Mouse (Mus musculus) forebrain, embryonic 13.5 days (tissue): ENCODE measurements around the gene Snai3. TPM values are rescaled to one million over a fixed set of nuclear protein-coding genes. Genes with fewer than 3 reads are reported as not detected.

Experiments
- ATAC-seq: fragments of 200-750 bp; cut with Nextera tagmentation; 2 replicates; pipeline ENCODE4 v1.8.0; 2017
- H3K27ac ChIP-seq: fragments of 300-500 bp; sonication (generic); 2 replicates; pipeline ENCODE4 v1.5.1; 2015; ENCODE audit warnings: inconsistent platforms, mild to moderate bottlenecking, moderate library complexity
- H3K27me3 ChIP-seq: fragments of 300-500 bp; sonication (generic); 2 replicates; pipeline ENCODE4 v1.6.1; 2015; ENCODE audit warnings: mild to moderate bottlenecking, inconsistent platforms
- H3K36me3 ChIP-seq: fragments of 300-500 bp; sonication (generic); 2 replicates; pipeline ENCODE4 v1.6.1; 2015; ENCODE audit warnings: mild to moderate bottlenecking, inconsistent platforms; ENCODE audit not compliant: poor library complexity, severe bottlenecking
- H3K4me1 ChIP-seq: fragments of 300-500 bp; sonication (generic); 2 replicates; pipeline ENCODE4 v1.6.1; 2015; ENCODE audit warnings: inconsistent platforms
- H3K4me2 ChIP-seq: fragments of 300-500 bp; sonication (generic); 2 replicates; pipeline ENCODE4 v1.6.1; 2015; ENCODE audit warnings: inconsistent platforms, mild to moderate bottlenecking, moderate library complexity
- H3K4me3 ChIP-seq: fragments of 300-500 bp; sonication (generic); 2 replicates; pipeline ENCODE4 v1.5.1; 2015; ENCODE audit warnings: mild to moderate bottlenecking, inconsistent platforms
- H3K9ac ChIP-seq: fragments of 300-500 bp; sonication (generic); 2 replicates; pipeline ENCODE4 v1.6.1; 2015; ENCODE audit warnings: mild to moderate bottlenecking, inconsistent platforms
- H3K9me3 ChIP-seq: fragments of 300-500 bp; sonication (generic); replicated peaks from 2 replicates; pipeline ENCODE4 v1.6.1; 2016; ENCODE audit warnings: inconsistent platforms
- WGBS: fragments of 180-500 bp; shearing (Covaris S2); methylation state at CpG from one replicate; pipeline ENCODE4 v1.1.7; 2015; 5-methylcytosine and 5-hydroxymethylcytosine counted together
- polyA plus RNA-seq: library from polyadenylated mRNA; unstranded; fragments of >200 nt; fragmentation: Nextera tagmentation; extraction: Ambion mirVana; gene quantifications from 2 replicates; pipeline ENCODE4 v1.2.1, GENCODE M21; 2015

The Snai3 gene
- polyA plus RNA-seq, 1 experiment from 2014 or later: 0.10 TPM

DNA sequence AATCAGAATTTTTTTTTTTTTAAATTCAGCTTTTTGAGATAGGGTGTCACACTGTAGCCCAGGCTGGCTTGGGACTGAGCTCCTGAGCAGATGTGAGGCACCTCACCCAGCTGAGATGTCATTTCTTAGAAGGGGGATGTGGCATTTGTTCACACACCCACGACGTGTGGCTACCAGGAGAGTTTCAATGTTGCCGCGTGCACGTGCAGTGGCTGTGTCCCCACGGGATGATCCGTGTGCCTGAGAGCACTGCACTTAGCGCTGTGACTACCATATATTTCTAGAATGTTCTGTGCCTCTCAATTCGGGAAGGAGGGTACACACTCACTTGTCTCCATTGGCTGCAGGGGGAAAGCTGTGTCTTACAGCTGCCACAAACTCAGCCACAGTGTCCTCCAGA lies 24.4 kb downstream of the Snai3 start:
- 97% methylated on average over 9 of the region's 9 CpGs for WGBS

DNA sequence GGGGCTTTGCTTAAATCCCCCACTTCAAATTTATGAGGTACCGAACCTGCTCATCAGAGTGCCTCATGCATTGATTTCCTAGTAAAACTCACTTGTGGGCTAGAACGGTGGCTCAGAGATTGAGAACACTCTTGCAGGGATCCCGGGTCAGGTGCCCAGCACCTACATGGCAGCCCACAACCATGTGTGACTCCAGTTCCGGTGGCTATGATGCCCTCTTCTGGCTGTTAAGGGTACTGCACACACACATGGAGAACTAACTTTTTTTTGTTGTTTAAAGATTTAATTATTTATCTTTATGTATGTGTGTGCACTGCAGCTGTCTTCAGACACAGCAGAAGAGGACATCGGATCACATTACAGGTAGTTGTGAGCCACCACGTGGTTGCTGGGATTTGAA lies 25.2 kb downstream of the Snai3 start:
- ATAC-seq: no peak
- Histone ChIP-seq H3K27me3 (no peaks in the 10 kb centered on the region; the same call in 1 of the 2 replicates), H3K4me3 (no peak overlapping the region), H3K4me1 (peaks cover 16% of the 10 kb centered on the region), H3K9ac (no peak overlapping the region), H3K9me3 (peaks cover 5% of the 10 kb centered on the region; the same call in 1 of the 2 replicates), H3K27ac (no peak overlapping the region), H3K4me2 (no peak overlapping the region), H3K36me3 (peaks cover 65% of the 10 kb centered on the region)
- WGBS: 90% methylated on average over 6 of the region's 6 CpGs

More for the DNA sequence above, 24.4 kb downstream of the Snai3 start:
- Histone ChIP-seq H3K4me2 (no peak overlapping the region), H3K27ac (no peak overlapping the region), H3K4me1 (peaks cover 16% of the 10 kb centered on the region), H3K9me3 (peaks cover 5% of the 10 kb centered on the region; the same call in 1 of the 2 replicates), H3K4me3 (no peak overlapping the region), H3K36me3 (peaks cover 65% of the 10 kb centered on the region), H3K27me3 (no peaks in the 10 kb centered on the region; the same call in 1 of the 2 replicates), H3K9ac (no peak overlapping the region)
- no peak for ATAC-seq

DNA sequence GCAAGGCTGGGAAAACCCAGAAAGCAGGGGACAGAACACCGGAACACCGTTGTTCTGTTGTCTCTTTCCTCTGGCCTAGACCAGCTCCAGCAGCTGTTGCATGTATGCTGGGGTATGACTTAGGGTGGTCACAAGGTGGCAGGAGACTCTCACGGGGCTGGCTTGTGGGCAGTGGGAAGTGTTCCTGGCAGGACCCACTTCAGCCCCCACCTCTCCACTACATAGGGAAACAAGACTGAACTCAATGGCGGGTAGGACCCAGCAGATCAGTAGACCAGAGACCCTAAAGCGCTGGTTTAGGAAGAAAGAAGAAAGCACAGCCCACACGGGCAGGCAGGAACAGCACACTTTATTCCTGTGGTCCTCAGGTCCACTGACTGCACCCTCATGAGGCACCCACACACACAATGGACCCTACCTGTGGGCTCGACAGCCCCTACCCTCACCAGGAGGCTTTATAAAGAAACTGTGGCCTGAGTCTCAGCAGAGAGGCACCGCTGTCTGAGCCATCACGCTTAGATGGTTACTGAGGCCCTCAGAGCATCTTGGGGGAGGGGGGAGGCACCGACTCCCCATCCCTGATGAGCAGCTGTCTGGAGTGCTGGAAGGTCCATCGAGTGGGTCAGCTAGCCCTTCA lies 27.1 kb downstream of the Snai3 start:
- Histone ChIP-seq H3K4me2 (peak overlapping the region; percentile 77; the same call in 1 of the 2 replicates), H3K36me3 (peaks cover 51% of the 10 kb centered on the region), H3K27me3 (no peaks in the 10 kb centered on the region; the same call in 1 of the 2 replicates), H3K9ac (no peak overlapping the region; the same call in 1 of the 2 replicates), H3K27ac (no peak overlapping the region), H3K9me3 (peaks cover 5% of the 10 kb centered on the region; the same call in 1 of the 2 replicates), H3K4me3 (peak overlapping the region; percentile 40; the same call in 1 of the 2 replicates), H3K4me1 (peaks cover 16% of the 10 kb centered on the region)
- 0 out of 2 replicates have a peak, but pooled peaks have one; percentile 29 for ATAC-seq
- 73% methylated on average over 11 of the region's 11 CpGs for WGBS

DNA sequence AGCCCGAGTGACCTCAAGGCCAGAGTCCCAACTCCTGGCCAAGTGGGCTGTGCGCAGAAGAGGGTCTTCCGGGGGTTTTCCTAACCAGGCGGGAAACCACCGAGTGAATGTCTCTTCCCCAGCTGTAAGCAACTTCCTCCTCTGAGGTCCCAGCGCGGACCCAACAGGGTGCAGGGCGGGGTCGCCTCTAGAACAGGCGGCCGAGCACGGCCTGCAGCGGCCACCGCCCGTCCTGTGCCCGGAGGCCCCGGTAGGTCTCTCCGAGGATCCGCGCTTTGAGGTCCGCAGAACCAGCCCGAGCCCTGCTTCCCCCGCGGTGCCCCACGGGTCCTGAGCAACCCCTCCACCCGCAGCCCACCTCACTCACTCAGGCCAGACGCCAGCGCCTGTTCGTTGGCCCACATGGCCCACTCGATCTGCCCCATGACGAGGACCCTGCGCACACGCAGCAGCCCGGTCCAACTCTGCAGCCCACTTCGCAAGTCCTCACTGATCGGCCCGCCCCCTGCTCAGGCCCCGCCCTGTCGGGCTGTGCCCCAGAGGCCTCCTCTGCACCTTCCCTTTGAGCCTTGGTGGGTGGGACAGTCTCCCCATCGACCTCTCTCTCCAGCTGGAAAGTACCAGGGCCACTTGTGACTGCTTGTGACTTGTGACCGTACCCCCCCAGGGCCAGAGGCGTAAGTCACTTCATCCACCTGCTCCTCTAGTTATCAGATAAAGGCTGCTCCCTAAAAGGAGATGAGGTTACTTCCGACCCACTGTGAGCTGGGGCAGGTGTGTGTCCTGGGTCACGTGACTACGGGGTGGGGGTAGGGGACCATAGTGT lies 27.9 kb downstream of the Snai3 start, which contains the start of gene Cyba:
TSS of gene Cyba (minus strand) at position 488 of the 826 bp plus-strand sequence.
- H3K9ac ChIP-seq: peak within 1 kb of the TSS; percentile 64
- no peak within 1 kb of the TSS for H3K27ac ChIP-seq
- peak; percentile 87 for ATAC-seq
- peaks cover 44% of the 10 kb centered on the region for H3K36me3 ChIP-seq
- H3K4me2 ChIP-seq: peak within 1 kb of the TSS; percentile 77
- peak within 1 kb of the TSS; percentile 40 for H3K4me3 ChIP-seq
- WGBS: 5% methylated on average over 45 of the region's 45 CpGs
- H3K27me3 ChIP-seq: no peaks in the 10 kb centered on the region; the same call in 1 of the 2 replicates
- peaks cover 16% of the 10 kb centered on the region for H3K4me1 ChIP-seq
- peaks cover 5% of the 10 kb centered on the region; the same call in 1 of the 2 replicates for H3K9me3 ChIP-seq

DNA sequence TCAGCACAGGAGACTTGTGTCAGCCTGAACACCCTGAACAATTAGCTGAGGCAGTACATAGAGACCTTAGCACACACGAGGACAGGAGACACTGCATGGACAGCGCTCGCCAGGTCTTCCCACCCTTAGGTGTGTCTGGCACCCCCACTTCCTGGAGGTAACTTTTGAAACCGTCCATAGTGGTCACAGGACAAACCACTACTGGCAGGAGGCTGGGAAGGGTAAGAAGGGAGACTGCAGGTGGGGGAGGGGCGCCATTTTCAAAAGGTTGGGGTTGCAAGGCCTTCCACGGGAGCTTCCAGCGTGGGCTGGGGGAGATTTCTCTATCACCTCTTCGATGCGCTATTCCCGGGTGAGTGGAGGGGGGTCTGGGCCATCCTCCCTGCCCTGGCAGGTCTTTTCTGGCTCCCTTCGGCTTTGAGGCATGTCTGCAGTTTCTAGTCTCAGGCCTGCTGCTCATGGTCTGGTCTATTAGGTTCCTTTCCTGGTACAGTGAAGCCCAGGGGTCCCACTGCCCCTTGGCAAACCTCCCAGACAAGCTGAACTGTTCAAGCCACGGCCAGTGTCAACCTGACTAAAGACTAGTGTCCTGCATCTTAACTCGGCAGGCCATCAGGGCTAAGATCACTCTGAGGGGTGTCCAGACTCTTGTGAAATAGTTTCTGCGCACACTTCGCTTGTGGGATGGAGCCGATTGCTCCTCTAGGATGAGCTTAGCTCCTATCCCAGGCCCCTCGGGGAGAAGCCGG lies 28.7 kb downstream of the Snai3 start:
- H3K4me3 ChIP-seq: peak overlapping the region; percentile 40
- no peak for ATAC-seq
- H3K27me3 ChIP-seq: no peaks in the 10 kb centered on the region; the same call in 1 of the 2 replicates
- peak overlapping the region; percentile 77 for H3K4me2 ChIP-seq
- H3K36me3 ChIP-seq: peaks cover 36% of the 10 kb centered on the region
- peaks cover 16% of the 10 kb centered on the region for H3K4me1 ChIP-seq
- no peak overlapping the region for H3K27ac ChIP-seq
- peaks cover 5% of the 10 kb centered on the region; the same call in 1 of the 2 replicates for H3K9me3 ChIP-seq
- 35% methylated on average over 18 of the region's 18 CpGs for WGBS
- H3K9ac ChIP-seq: peak overlapping the region; percentile 64

DNA sequence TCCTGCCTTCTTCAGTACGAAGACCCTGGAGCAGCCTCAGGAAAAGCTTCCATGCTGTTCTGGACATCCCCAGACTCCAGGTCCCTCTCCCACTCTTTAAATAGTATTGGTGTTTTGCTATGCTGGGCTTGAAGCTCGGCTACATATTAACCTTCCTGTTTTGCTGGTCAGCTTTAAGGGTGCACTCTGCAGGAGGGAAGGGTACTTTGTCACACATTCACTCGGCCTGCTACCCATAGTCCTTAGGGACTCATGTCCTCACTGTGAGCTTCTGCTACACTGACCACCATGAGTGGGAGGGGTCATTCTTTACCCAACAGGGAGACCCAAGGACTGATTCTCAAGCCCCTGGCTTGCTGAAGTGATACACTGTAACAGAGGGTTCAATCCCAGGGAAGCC lies 29.9 kb downstream of the Snai3 start:
- no peaks in the 10 kb centered on the region; the same call in 1 of the 2 replicates for H3K27me3 ChIP-seq
- WGBS: 84% methylated on average over 3 of the region's 3 CpGs
- peaks cover 24% of the 10 kb centered on the region for H3K36me3 ChIP-seq
- H3K27ac ChIP-seq: no peak overlapping the region
- H3K4me3 ChIP-seq: no peak overlapping the region
- H3K9me3 ChIP-seq: peaks cover 5% of the 10 kb centered on the region; the same call in 1 of the 2 replicates
- H3K4me2 ChIP-seq: no peak overlapping the region
- peaks cover 16% of the 10 kb centered on the region for H3K4me1 ChIP-seq
- H3K9ac ChIP-seq: no peak overlapping the region
- no peak for ATAC-seq

DNA sequence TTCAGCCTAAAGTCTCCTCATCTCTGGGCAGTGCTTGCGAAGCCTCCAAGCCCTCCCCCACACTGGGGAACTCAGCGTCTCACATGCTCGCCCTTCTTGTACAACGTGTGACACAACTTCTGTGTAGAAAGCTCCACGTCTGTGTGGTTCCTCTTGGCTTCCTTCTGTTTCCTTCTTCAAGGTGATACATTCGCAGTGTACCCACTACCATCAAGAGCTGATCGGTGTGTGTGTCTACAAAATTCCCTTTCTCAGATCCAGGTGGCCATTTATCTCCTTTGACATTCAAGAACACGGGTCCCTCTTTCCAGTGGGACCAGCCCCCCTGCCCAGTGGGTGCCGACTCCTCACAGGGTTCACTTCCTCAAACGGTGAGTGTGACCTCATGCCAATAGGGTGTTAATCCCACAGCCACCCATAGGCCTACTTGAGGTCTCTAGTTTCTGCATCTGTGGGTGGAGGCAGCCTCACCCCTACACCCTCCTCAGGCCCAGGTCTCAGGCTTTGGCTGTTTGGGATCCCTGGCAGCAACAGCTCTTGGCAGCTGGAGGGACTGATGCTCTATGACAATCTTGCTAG lies 30.4 kb downstream of the Snai3 start:
- Histone ChIP-seq H3K4me2 (no peak overlapping the region), H3K9ac (no peak overlapping the region; the same call in 1 of the 2 replicates), H3K27me3 (no peaks in the 10 kb centered on the region; the same call in 1 of the 2 replicates), H3K9me3 (peaks cover under 1% of the 10 kb centered on the region; the same call in 1 of the 2 replicates), H3K4me3 (no peak overlapping the region), H3K4me1 (peaks cover 16% of the 10 kb centered on the region), H3K36me3 (peaks cover 19% of the 10 kb centered on the region), H3K27ac (no peak overlapping the region)
- no peak for ATAC-seq
- 89% methylated on average over 10 of the region's 10 CpGs for WGBS

DNA sequence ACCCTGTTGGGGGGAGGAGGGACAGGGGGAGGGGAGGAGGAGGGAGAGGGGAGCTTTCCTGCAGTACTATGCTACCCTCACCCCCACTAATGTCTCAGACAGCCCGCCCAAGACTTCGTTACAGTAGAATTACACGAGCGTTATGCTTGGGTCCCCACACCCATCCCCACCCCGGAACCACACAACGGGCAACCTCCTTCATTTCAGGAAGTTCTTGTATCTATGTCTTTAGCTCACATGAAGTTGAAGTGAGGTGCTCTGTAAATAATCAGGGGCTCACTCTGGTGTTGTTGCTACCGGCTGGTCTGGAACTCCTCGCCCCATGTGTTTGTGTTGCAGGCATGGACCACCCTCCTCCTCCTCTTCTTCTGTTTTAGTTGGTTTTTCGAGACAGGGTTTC lies 32.4 kb downstream of the Snai3 start:
- Histone ChIP-seq H3K27ac (no peak overlapping the region), H3K4me3 (no peak overlapping the region), H3K9me3 (no peaks in the 10 kb centered on the region), H3K27me3 (no peaks in the 10 kb centered on the region; the same call in 1 of the 2 replicates), H3K4me2 (no peak overlapping the region), H3K36me3 (no peaks in the 10 kb centered on the region), H3K4me1 (peaks cover 16% of the 10 kb centered on the region), H3K9ac (no peak overlapping the region)
- ATAC-seq: no peak
- WGBS: 91% methylated on average over 9 of the region's 9 CpGs

DNA sequence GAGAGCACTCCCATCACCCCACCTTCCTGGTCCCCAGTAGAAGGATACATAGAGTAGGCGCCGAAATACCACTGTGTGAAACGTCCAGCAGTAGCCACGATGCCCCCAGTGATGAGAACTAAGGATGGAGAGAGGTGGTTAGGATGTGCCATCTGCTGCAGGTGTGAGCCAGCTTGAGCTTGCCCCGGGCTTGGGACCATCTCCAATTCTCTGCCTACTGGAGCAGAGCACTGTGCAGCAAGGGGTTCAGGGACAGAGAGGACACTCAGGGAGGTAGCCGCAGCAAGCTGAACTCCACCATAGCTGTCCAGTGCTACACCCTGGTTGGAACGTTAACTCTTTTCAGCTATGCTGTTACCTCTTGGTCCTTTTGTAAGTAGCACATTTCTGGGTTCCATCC lies 32.9 kb downstream of the Snai3 start:
- H3K36me3 ChIP-seq: no peaks in the 10 kb centered on the region
- WGBS: 91% methylated on average over 7 of the region's 7 CpGs
- no peaks in the 10 kb centered on the region for H3K9me3 ChIP-seq
- no peak for ATAC-seq
- no peak overlapping the region for H3K4me2 ChIP-seq
- H3K4me3 ChIP-seq: no peak overlapping the region
- H3K27ac ChIP-seq: no peak overlapping the region
- no peaks in the 10 kb centered on the region; the same call in 1 of the 2 replicates for H3K27me3 ChIP-seq
- H3K4me1 ChIP-seq: peaks cover 10% of the 10 kb centered on the region
- H3K9ac ChIP-seq: no peak overlapping the region

DNA sequence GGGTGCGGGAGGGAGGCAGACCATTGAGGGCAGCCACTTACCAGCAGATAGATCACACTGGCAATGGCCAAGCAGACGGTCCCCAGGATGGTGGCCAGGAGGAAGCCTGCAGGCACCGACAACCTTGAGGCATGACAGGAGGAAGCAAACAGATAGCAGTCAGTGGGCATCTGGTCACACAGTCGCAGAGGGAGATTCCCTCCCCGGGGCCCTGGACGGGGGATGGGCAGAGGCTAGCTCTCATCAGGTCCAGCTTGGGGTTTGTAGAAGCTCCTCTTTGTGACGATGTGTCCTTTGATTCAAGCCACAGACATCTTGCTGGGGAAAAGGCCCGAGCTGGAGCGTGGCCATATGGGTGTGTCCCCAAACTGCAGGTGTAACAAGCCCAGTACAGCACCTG lies 34.4 kb downstream of the Snai3 start:
- H3K4me3 ChIP-seq: no peak overlapping the region
- no peak overlapping the region for H3K9ac ChIP-seq
- no peaks in the 10 kb centered on the region for H3K36me3 ChIP-seq
- no peak overlapping the region for H3K27ac ChIP-seq
- no peaks in the 10 kb centered on the region for H3K9me3 ChIP-seq
- 87% methylated on average over 9 of the region's 9 CpGs for WGBS
- H3K4me1 ChIP-seq: no peaks in the 10 kb centered on the region
- no peaks in the 10 kb centered on the region for H3K27me3 ChIP-seq
- no peak for ATAC-seq
- H3K4me2 ChIP-seq: no peak overlapping the region

DNA sequence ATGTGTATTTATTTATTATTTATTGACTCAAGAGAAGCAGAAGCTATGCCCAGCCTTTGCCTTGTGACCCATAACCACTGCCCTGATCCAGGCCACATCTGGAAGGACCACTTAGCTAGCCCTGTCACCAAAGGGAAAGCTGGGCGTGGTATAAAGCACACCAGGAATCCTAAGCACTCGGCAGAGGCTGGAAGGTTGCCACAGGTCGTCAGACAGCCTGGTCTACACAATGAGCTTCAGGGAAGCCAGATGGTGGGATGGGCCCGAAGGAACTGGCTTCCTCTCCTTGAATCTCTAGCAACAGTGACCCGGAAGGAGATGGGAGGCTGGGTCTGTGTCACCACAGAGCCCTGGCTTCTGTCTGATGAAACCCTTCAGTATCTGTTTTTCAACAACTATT lies 36.9 kb downstream of the Snai3 start:
- Histone ChIP-seq H3K9ac (no peak overlapping the region), H3K36me3 (peaks cover 10% of the 10 kb centered on the region), H3K27me3 (no peaks in the 10 kb centered on the region), H3K9me3 (no peaks in the 10 kb centered on the region), H3K4me1 (no peaks in the 10 kb centered on the region), H3K4me2 (no peak overlapping the region), H3K4me3 (no peak overlapping the region), H3K27ac (no peak overlapping the region; the same call in 1 of the 2 replicates)
- 58% methylated on average over 5 of the region's 5 CpGs for WGBS
- ATAC-seq: no peak
